15 mouse cellular contexts compared by ENCODE assay signal in genomic region chr8:44852223-44852622, GRCm38 (mm10).
"Had no signal": no experiment of that assay in that cellular context is flagged by ENCODE, and none has a peak within 500 bp of the region (broad histone marks: within the 10 kb centered on the region; RNA-seq: fewer than 3 reads in every experiment).

No protein-coding gene starts in this region.

- H3K4me2 ChIP-seq: lung, embryonic 14.5 days; midbrain, embryonic 11.5 days; midbrain, embryonic 13.5 days; midbrain, embryonic 15.5 days; neural tube, embryonic 12.5 days; stomach, embryonic 15.5 days had no signal

- H3K4me3 ChIP-seq: megakaryocyte, embryonic 14.5 days; midbrain, embryonic 13.5 days; midbrain, embryonic 15.5 days; neural tube, embryonic 12.5 days; stomach, embryonic 15.5 days had no signal

- H3K9me3 ChIP-seq: megakaryocyte, embryonic 14.5 days; midbrain, embryonic 13.5 days; midbrain, embryonic 15.5 days; neural tube, embryonic 12.5 days; stomach, embryonic 15.5 days had no signal

- ATAC-seq: midbrain, embryonic 13.5 days; midbrain, embryonic 15.5 days had no signal

- DNase-seq: lung, adult 18-20 months; lung, embryonic 14.5 days; lung, postnatal 10 days; right cerebral cortex, postnatal 14 days; thymus, adult 2 months; thymus, postnatal 25 days; thymus, postnatal 4 days had no signal

- H3K4me1 ChIP-seq: megakaryocyte, embryonic 14.5 days; midbrain, embryonic 13.5 days; midbrain, embryonic 15.5 days; neural tube, embryonic 12.5 days; stomach, embryonic 15.5 days had no signal

- H3K27me3 ChIP-seq: megakaryocyte, embryonic 14.5 days; midbrain, embryonic 13.5 days; midbrain, embryonic 15.5 days; neural tube, embryonic 12.5 days; stomach, embryonic 15.5 days had no signal

- H3K27ac ChIP-seq: macrophage; midbrain, embryonic 13.5 days; midbrain, embryonic 15.5 days; neural tube, embryonic 12.5 days; stomach, embryonic 15.5 days; stomach, postnatal 0 days had no signal

- H3K9ac ChIP-seq: lung, embryonic 14.5 days; midbrain, embryonic 13.5 days; midbrain, embryonic 15.5 days; neural tube, embryonic 12.5 days; stomach, embryonic 15.5 days had no signal

- H3K36me3 ChIP-seq: midbrain, embryonic 13.5 days; midbrain, embryonic 15.5 days; neural tube, embryonic 12.5 days; stomach, embryonic 15.5 days had no signal
